In the genomic region with DNA sequence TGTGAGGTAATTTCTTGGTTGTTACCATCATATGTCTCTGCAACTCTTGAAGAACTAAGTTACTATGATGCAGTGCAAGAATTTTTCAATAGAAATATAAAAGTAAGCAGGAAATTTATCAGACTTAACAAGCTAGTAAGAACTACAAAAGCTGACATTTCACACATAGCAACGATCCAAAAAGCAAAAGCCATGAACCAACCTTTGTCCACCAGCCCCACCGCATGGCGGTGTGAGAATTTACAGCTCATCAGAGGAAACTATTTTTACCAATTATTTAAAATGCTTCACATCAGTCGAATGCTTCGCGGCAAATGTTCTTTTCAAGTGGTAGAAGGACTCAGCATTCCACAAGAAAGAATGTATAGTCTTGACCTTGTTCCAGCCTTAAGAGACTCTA, we compare ENCODE assay signal across 10 mouse cellular contexts. TPM values are rescaled to one million over a fixed set of nuclear protein-coding genes. Genes with fewer than 3 reads are reported as not detected.
DNase-seq lines count a peak whose midpoint lies in the region; ATAC-seq and TF ChIP-seq lines count a peak whose summit lies in the region.
"Had no signal": no experiment of that assay in that cellular context is flagged by ENCODE, and none has a peak within 500 bp of the region (broad histone marks: within the 10 kb centered on the region; RNA-seq: fewer than 3 reads in every experiment).

No protein-coding gene starts in this region.

- H3K9ac ChIP-seq in midbrain, embryonic 16.5 days (ENCODE audit: low read depth, low read length): no peak overlapping the region
- H3K9ac ChIP-seq in lung, postnatal 0 days (replicated peaks; ENCODE audit: low read depth): no peak overlapping the region
- H3K9ac ChIP-seq: limb, embryonic 12.5 days had no signal

- no peak for TF ChIP-seq EP300 in lung, postnatal 0 days (IDR thresholded peaks at IDR 0.05)

- no peaks in the 10 kb centered on the region for H3K27me3 ChIP-seq in midbrain, embryonic 10.5 days (ENCODE audit: low read depth, poor library complexity, severe bottlenecking)
- H3K27me3 ChIP-seq in midbrain, embryonic 16.5 days (ENCODE audit: control insufficient read depth, insufficient read depth, low read depth, low read length): no peaks in the 10 kb centered on the region
- H3K27me3 ChIP-seq in lung, postnatal 0 days (replicated peaks; ENCODE audit: insufficient read depth, low read length): no peaks in the 10 kb centered on the region
- H3K27me3 ChIP-seq: limb, embryonic 12.5 days had no signal

- ATAC-seq in midbrain, embryonic 16.5 days: no peak
- ATAC-seq in lung, postnatal 0 days: 0 out of 2 replicates have a peak, but pooled peaks have one; percentile 26

- no peaks in the 10 kb centered on the region for H3K36me3 ChIP-seq in midbrain, embryonic 10.5 days
- H3K36me3 ChIP-seq in midbrain, embryonic 16.5 days (ENCODE audit: control insufficient read depth, insufficient read depth, low read length): no peaks in the 10 kb centered on the region
- H3K36me3 ChIP-seq in lung, postnatal 0 days (ENCODE audit: insufficient read depth, low read length): no peaks in the 10 kb centered on the region
- H3K36me3 ChIP-seq: limb, embryonic 12.5 days had no signal

- no peak overlapping the region for H3K27ac ChIP-seq in midbrain, embryonic 10.5 days (replicated peaks)
- no peak overlapping the region for H3K27ac ChIP-seq in midbrain, embryonic 16.5 days (ENCODE audit: low read length)
- no peak overlapping the region for H3K27ac ChIP-seq in lung, postnatal 0 days (ENCODE audit: low read length)
- H3K27ac ChIP-seq: limb, embryonic 12.5 days had no signal

- H3K4me2 ChIP-seq in midbrain, embryonic 16.5 days (ENCODE audit: low read length): no peak overlapping the region
- no peak overlapping the region for H3K4me2 ChIP-seq in lung, postnatal 0 days (replicated peaks; ENCODE audit: low read depth, low read length)
- H3K4me2 ChIP-seq: limb, embryonic 12.5 days had no signal

- no peak overlapping the region for H3K4me3 ChIP-seq in midbrain, embryonic 10.5 days
- H3K4me3 ChIP-seq in midbrain, embryonic 16.5 days (ENCODE audit: low read depth, low read length): no peak overlapping the region
- no peak overlapping the region for H3K4me3 ChIP-seq in lung, postnatal 0 days (ENCODE audit: low read depth, low read length)
- H3K4me3 ChIP-seq: limb, embryonic 12.5 days had no signal

- H3K4me1 ChIP-seq in midbrain, embryonic 10.5 days: no peaks in the 10 kb centered on the region
- no peaks in the 10 kb centered on the region; the same call in 1 of the 2 replicates for H3K4me1 ChIP-seq in midbrain, embryonic 16.5 days (ENCODE audit: control insufficient read depth, insufficient read depth, low read length)
- no peaks in the 10 kb centered on the region for H3K4me1 ChIP-seq in lung, postnatal 0 days (ENCODE audit: insufficient read depth, low read depth, low read length)
- H3K4me1 ChIP-seq: limb, embryonic 12.5 days had no signal

- WGBS in midbrain, embryonic 10.5 days: 49% methylated on average over 6 of the region's 6 CpGs
- WGBS in midbrain, embryonic 16.5 days: 39% methylated on average over 6 of the region's 6 CpGs
- 14% methylated on average over 6 of the region's 6 CpGs for WGBS in lung, postnatal 0 days

- peak; percentile 17 for DNase-seq in midbrain, embryonic 10.5 days (ENCODE audit: low spot score)
- peak; percentile 29 to 30 for DNase-seq in adrenal gland, adult 18-20 months (ENCODE audit: low spot score in 2 of 2)
- DNase-seq in cerebellum, postnatal 25 days: peak; percentile 74 to 79
- peak; percentile 38 for DNase-seq in kidney, postnatal 14 days
- peak; percentile 62 for DNase-seq in lung, postnatal 0 days (ENCODE audit: low spot score)
- no peak for DNase-seq in MN1 (ENCODE audit: low spot score)

- no peaks in the 10 kb centered on the region for H3K9me3 ChIP-seq in midbrain, embryonic 10.5 days (replicated peaks)
- no peaks in the 10 kb centered on the region for H3K9me3 ChIP-seq in midbrain, embryonic 16.5 days (replicated peaks; ENCODE audit: control insufficient read depth, low read length, poor library complexity, severe bottlenecking)
- no peaks in the 10 kb centered on the region for H3K9me3 ChIP-seq in lung, postnatal 0 days (ENCODE audit: low read length)
- H3K9me3 ChIP-seq: limb, embryonic 12.5 days had no signal

- peak; percentile 77 for TF ChIP-seq CTCF in lung, postnatal 0 days (IDR thresholded peaks at IDR 0.05)

RNA-seq across cellular contexts. Expression of a gene that starts 58.3 kb away (rescaled TPM):
- not detected in 2 replicates for polyA plus RNA-seq in midbrain, embryonic 10.5 days (2016; fragmentation: Nextera tagmentation; extraction: Ambion mirVana)
- not detected in 2 replicates for polyA plus RNA-seq in midbrain, embryonic 16.5 days (2015; fragmentation: Nextera tagmentation; extraction: Ambion mirVana)
- not detected for total RNA-seq in adrenal gland, adult 18-20 months (2021)
- polyA plus RNA-seq in lung, postnatal 0 days (2015; fragmentation: Nextera tagmentation; extraction: Ambion mirVana): not detected in 2 replicates
- total RNA-seq: common myeloid progenitor, adult 5-6 weeks had no signal
- polyA plus RNA-seq: limb, embryonic 12.5 days; small intestine, adult 2 months had no signal
